Mouse (Mus musculus) gastrocnemius, postnatal 4 days (tissue): ENCODE measurements around the gene 1700056E22Rik. TPM values are rescaled to one million over a fixed set of nuclear protein-coding genes. Genes with fewer than 3 reads are reported as not detected.
A peak's percentile ranks its signal among the peaks of the same experiment; 100 is the strongest.

ENCODE experiments used
- DNase-seq, 2 experiments: peaks; one replicate each; pipeline ENCODE4 v3.0.0; 2021 to 2022; ENCODE audit warnings: low spot score in 2 of 2, mixed read lengths in 2 of 2
- total RNA-seq, 2 experiments: library from RNA; stranded (reverse); gene quantifications; 2 replicates each; pipeline ENCODE4 v1.2.3; 2021

1700056E22Rik gene
- total RNA-seq, 2 experiments from 2014 or later = 2.4 to 2.9 TPM

DNA sequence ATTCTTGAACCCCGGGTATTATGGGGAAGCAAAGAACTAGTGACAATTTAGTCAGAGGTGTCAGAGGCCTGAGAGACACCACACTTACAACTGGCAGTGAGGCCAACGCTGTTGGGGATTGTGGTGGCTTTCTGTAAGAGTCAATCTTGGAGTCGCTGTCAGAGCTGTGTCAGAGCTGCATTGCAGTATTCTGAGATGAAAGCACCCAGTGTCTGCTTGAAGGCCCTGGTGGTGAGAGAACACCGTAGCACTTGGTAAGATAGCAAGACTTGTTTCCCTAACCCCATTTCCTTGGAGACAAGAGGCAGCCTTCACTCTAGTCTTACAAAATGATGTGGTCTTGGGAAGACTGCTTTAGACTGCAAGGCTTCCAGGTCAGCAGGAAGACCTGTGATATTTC is 18.2 kb upstream of the 1700056E22Rik start:
- no peak for DNase-seq

- DNase-seq = peak in 1 of 2 experiments; percentile 43
Measured at GRCm38 (mm10) chr1:184051824-184052223, 17.7 kb upstream of the 1700056E22Rik start.

- no peak for DNase-seq
Measured at GRCm38 (mm10) chr1:184051286-184051685, 17.2 kb upstream of the 1700056E22Rik start.

DNA sequence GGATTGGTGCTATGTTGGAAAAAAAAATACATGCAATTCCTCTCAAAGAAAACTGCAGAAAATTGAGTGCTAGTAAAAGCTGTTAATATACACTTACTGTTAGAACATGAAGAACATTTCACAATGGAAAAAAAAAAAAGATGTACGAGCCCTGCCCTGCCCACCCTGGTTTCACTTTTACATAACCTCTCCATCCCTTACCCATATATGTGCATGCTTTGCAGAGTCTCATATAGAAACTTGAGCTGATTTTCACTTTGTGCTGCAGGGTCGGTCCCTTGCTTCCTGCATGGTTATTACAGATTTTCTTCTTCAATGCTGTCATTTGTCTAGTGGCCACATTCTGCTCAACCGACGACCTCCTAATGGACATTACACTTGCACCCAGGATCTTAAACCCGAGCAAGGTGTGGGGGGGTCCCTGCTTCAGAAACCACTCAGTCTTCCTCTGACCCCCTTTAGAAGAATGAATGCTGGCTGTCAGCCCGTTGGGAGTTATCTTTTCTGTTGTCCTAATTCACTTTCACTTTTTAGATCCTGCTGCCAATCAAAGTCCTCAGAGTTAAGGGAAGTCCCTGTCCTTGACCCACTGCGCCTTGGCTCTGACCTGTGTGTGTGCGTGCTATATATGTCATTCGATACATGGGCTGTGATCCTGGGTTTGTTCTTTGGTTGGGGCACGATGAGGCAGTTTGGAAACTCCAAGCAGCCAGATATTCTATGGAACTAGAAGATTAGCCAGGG is 14.7 kb upstream of the 1700056E22Rik start:
- no peak for DNase-seq

DNA sequence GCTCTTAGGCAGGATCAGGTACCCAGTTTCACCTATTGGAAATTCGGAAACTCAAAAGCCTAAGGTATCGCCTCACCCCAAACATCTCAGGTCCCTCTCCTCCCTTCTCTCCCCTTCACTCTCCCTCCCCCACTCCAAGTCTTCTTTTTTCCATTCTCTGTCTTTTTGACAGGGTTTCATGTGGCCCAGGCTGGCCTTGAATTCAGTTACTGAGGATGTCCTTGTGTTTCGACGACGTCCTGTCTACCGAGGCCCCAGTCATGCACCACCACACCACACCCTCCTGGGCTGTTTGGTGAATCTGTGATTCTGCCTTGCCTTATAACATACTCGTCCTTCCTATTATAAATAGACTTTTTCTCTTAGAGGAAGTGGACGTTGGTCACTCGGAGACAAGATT is 13.7 kb upstream of the 1700056E22Rik start:
- DNase-seq = no peak

GRCm38 (mm10) chr1:184046070-184046677 is 12.1 kb upstream of the 1700056E22Rik start:
- DNase-seq = no peak

GRCm38 (mm10) chr1:184043391-184043790 is 9.3 kb upstream of the 1700056E22Rik start:
- DNase-seq = no peak

GRCm38 (mm10) chr1:184042745-184043144 is 8.6 kb upstream of the 1700056E22Rik start:
- no peak for DNase-seq

- peak in 1 of 2 experiments; percentile 40 for DNase-seq
Measured at GRCm38 (mm10) chr1:184041778-184042573, 7.9 kb upstream of the 1700056E22Rik start.

GRCm38 (mm10) chr1:184040906-184041305 is 6.8 kb upstream of the 1700056E22Rik start:
- DNase-seq = no peak

- DNase-seq = no peak
Measured at GRCm38 (mm10) chr1:184040181-184040580, 6.1 kb upstream of the 1700056E22Rik start.

DNA sequence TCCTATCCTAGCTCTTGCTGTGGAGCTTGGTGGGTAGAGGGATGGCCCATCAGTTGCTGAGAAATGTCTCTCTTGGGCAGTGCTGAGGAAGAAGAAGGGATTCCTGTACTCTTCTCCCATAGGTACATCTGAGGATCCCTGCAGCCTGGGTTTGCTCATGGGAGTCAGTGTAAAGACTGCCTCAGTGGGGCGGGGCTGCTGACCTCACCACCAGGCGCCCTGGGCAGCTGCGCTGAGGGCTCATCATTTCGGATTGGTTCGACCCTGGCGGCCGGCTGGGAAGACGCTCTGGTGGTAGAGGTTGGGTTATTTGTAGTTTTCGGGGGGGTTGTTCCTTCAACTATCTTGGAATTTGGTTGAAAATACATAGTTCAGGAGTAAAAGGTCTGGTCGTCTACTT is 5.2 kb upstream of the 1700056E22Rik start:
- no peak for DNase-seq

GRCm38 (mm10) chr1:184037802-184038201 is 3.7 kb upstream of the 1700056E22Rik start:
- no peak for DNase-seq

GRCm38 (mm10) chr1:184035346-184035903 is 1.3 kb upstream of the 1700056E22Rik start:
- DNase-seq = no peak

- DNase-seq = peak in 1 of 2 experiments; percentile 38
Measured at GRCm38 (mm10) chr1:184034741-184035181, 660 bp upstream of the 1700056E22Rik start.

GRCm38 (mm10) chr1:184033390-184034010 is 601 bp downstream of the 1700056E22Rik start:
- peak; percentile 44 to 79 for DNase-seq

DNA sequence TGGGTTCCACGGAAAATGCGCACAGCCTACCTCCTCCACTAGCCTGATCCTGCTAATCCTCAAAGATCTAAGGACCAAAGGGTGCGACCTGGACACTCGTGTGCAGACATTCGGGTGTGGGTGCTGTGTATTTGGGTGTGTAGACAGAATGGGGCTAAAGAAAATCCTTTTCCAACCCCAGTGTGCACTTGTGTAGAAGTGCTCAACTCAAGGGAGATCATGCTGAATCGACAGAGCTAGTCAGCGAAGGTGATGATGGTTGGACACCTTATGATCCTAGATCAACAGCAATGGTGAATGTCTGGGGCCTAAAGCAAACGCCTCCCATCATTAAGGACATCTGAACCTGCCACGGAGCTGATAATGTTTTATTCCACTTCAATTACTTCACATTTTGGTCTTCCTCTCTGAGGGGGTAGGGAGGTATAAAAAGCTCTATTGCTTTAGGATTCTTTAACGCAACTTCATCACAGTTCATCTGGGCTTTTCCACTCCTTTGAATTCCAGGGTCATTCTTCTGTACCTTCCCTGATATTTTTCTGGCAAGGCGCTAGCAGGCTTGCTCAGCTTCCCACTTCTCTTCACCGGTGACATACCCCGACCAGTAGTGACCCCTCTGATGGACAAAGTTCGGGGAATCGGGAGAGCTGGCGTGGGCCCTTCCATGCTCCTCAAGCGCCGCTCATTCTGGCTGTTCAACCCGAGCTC is 1.3 kb downstream of the 1700056E22Rik start:
- no peak for DNase-seq

DNA sequence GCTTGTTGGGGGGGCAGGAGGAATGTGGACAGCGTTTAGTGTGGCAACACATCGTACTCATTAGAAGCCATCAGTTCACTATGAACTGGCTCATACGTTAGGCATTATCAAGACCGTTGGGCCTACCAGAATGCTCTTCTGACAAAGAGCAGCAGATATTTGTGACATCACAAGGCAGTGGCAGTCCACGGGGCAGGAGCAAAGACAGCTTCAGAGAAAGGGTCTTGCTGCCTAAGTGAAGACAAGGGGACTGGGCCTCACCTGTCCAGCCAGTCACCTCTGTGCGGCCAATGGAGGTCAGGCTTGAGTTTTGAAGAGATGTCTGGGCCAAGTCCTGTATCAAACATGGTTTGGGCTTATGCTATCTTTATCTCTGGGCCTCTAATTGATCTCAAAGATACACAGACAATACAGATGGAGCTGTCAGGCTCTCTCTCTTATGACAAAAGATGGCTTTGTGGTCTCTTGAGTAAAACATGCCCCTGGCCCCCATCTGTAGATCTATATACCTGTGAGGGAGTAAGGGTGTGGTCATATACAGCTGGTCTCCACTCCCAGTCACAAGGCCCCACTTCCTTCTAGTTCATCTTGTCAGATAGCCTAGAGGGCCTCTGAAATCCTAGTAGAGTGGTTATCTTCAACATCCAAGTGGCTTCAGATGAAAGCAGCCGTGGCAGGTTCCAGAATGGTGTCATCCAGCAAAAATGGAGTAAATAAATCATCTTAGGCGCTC is 3.9 kb downstream of the 1700056E22Rik start:
- DNase-seq = no peak

DNA sequence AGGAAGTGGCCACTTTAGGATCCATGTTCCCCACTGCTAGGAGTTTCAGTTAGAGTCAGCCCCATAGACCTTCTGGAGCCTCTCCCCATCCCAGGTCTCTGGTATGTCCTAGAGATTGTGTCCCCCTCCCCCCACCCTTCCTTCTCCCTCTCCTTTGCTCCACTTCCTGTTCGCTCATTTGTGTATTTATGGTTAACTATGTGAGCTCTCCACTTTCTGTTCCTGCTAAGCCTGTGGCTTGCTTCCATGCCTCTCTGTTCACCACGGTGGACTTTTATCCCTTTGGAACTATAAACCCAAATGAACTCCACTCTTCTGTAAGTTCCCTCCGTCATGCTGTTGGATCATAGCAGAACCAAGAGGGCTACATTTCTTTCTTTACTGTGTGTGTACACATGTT is 7.1 kb downstream of the 1700056E22Rik start:
- no peak for DNase-seq

DNA sequence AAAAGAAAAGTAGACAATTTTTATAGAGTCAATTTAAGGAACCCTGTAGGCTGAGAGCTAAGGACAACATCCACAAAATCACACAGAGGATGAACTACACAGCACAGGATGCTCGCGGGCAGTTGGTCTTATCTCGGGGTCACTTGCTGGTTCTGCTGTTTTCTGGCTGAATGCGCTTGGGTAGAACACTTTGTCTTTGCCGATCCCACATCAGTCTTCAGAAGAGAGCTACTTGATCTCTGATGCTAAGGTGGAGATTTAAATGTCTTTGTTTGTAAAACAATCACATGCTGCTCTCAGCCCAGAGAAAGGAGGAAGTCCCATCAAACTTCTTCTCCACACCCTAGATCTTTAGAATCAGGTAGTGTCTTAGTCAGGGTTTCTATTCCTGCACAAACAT is 9.0 kb downstream of the 1700056E22Rik start:
- no peak for DNase-seq
